Comparison of ENCODE assay signal across 25 mouse cellular contexts in the genomic region with DNA sequence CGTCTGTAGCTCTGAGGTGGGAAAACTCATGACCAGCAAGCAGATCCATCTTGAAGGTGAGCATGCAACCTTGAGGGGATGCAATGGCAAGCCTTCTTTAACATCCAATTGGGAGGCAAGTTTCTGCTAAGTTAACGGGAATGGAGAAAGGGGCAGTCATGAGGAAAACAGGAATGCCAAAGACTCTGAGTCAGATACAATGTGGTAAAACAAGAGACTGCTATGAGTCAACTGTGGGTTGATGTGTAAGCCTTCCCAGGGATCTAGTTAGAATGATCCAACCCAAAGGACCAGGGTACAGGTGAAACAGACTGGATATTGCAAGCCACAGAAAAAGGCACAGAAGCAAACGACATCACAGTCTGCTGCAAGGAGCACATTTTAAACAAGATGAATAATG.
A peak's percentile ranks its signal among the peaks of the same experiment; 100 is the strongest.
DNase-seq lines count a peak whose midpoint lies in the region; TF ChIP-seq lines count a peak whose summit lies in the region.
"Had no signal": no experiment of that assay in that cellular context is flagged by ENCODE, and none has a peak within 500 bp of the region (broad histone marks: within the 10 kb centered on the region; RNA-seq: fewer than 3 reads in every experiment).

No protein-coding gene starts in this region.

- H3K4me3 ChIP-seq in myocyte: no peak overlapping the region
- H3K4me3 ChIP-seq: forebrain, embryonic 12.5 days; forebrain, embryonic 15.5 days; heart, embryonic 10.5 days; heart, embryonic 13.5 days; hindbrain, embryonic 15.5 days had no signal

- H3K79me2 ChIP-seq in myocyte (ENCODE audit: control insufficient read depth, insufficient read depth): no peaks in the 10 kb centered on the region

- H3K4me2 ChIP-seq in myocyte (ENCODE audit: low read depth): peak overlapping the region; percentile 16
- H3K4me2 ChIP-seq: forebrain, embryonic 12.5 days; forebrain, embryonic 15.5 days; heart, embryonic 13.5 days; hindbrain, embryonic 15.5 days had no signal

- peak; percentile 7 for DNase-seq in layer of hippocampus, adult 9-11 months
- DNase-seq in layer of hippocampus, postnatal 10 days (ENCODE audit: low spot score in 2 of 2): no peak
- DNase-seq in Muller cell, postnatal 12 days (ENCODE audit: inconsistent ontology term): peak; percentile 69
- peak; percentile 30 for DNase-seq in brain, adult 2 months (ENCODE audit: low read depth, low spot score)
- DNase-seq in thymus, postnatal 0 days (ENCODE audit: low spot score): no peak
- no peak for DNase-seq in adrenal gland, postnatal 36 days
- DNase-seq in gastrocnemius, adult 18-20 months (ENCODE audit: low spot score): no peak
- DNase-seq: adrenal gland, postnatal 14 days; cerebellum, adult 18-20 months; cerebellum, adult 9-10 months; cerebellum, postnatal 14 days; gastrocnemius, postnatal 25 days; heart, adult 18-20 months; heart, postnatal 14 days; heart, postnatal 4 days; kidney, adult 18-20 months; kidney, adult 9 months had no signal

- H3K27me3 ChIP-seq in myocyte (ENCODE audit: control insufficient read depth, insufficient read depth, insufficient read length): no peaks in the 10 kb centered on the region
- H3K27me3 ChIP-seq: CH12.LX; forebrain, embryonic 12.5 days; forebrain, embryonic 15.5 days; heart, embryonic 13.5 days; hindbrain, embryonic 15.5 days had no signal

- H3K36me3 ChIP-seq in myocyte (ENCODE audit: control insufficient read depth, insufficient read depth): no peaks in the 10 kb centered on the region
- H3K36me3 ChIP-seq: forebrain, embryonic 12.5 days; forebrain, embryonic 15.5 days; G1E; heart, embryonic 10.5 days; heart, embryonic 13.5 days; hindbrain, embryonic 15.5 days had no signal

- no peak overlapping the region for H3ac ChIP-seq in myocyte (ENCODE audit: control insufficient read depth, insufficient read length)

- no peak for TF ChIP-seq POLR2A in myocyte (IDR thresholded peaks at IDR 0.05; ENCODE audit: insufficient read length, low read depth)

TF ChIP-seq in myocyte, 11 proteins besides CTCF, POLR2A, EP300 and RAD21:
- no peak for TF ChIP-seq REST (IDR thresholded peaks at IDR 0.05; ENCODE audit: insufficient read depth, insufficient read length)
- no peak for TF ChIP-seq MYOG (IDR thresholded peaks at IDR 0.05; ENCODE audit: control insufficient read depth in 1 of 3, insufficient read depth in 1 of 3, insufficient read length in 2 of 3, low read depth in 2 of 3)
- TF ChIP-seq MAX (IDR thresholded peaks at IDR 0.05; ENCODE audit: low read depth): no peak
- no peak for TF ChIP-seq TCF12 (IDR thresholded peaks at IDR 0.05; ENCODE audit: insufficient read depth, poor library complexity, severe bottlenecking)
- TF ChIP-seq MYOD1 (IDR thresholded peaks at IDR 0.05; ENCODE audit: control insufficient read depth in 1 of 3, insufficient read length in 2 of 3, low read depth in 2 of 3): no peak
TF ChIP-seq in myocyte: peak in this region for 0.

Comparison
In these comparisons a context has a peak if more than half of its experiments do, and no peak if none do; other contexts are left out.
1. DNase-seq: peak in layer of hippocampus, adult 9-11 months (single experiment), Muller cell, postnatal 12 days (single experiment) and brain, adult 2 months (single experiment); none in layer of hippocampus, postnatal 10 days (0 of 2), thymus, postnatal 0 days (single experiment), adrenal gland, postnatal 36 days (0 of 2) and gastrocnemius, adult 18-20 months (single experiment).